Mouse (Mus musculus): ENCODE data around the gene Mfsd4b2. TPM values are rescaled to one million over a fixed set of nuclear protein-coding genes. Genes with fewer than 3 reads are reported as not detected.
"Not testable (repeated sequence)": the region's sequence is repeated elsewhere in the genome, so short reads cannot be mapped to it uniquely, and the experiment has no call there.

Gene Mfsd4b2
- under 1 TPM in 2 of 4 experiments, not detected in 2; 0.16 to 0.39 TPM for total RNA-seq (2022)

GRCm38 (mm10) chr10:39926616-39927139 is at the start of gene Mfsd4b2:
Mfsd4b2 (minus strand) TSS chr10:39926923.
- no peak for DNase-seq (ENCODE audit: low spot score in 2 of 2)

- DNase-seq (ENCODE audit: low spot score in 2 of 2), result no peak
Observed at GRCm38 (mm10) chr10:39975771-39976170, 49.0 kb upstream of the Mfsd4b2 start.

GRCm38 (mm10) chr10:39974982-39975381 is 48.3 kb upstream of the Mfsd4b2 start:
- DNase-seq (ENCODE audit: low spot score in 2 of 2), result no peak

- DNase-seq (ENCODE audit: low spot score in 2 of 2), result no peak
Observed at GRCm38 (mm10) chr10:39967512-39967911, 40.8 kb upstream of the Mfsd4b2 start.

DNA sequence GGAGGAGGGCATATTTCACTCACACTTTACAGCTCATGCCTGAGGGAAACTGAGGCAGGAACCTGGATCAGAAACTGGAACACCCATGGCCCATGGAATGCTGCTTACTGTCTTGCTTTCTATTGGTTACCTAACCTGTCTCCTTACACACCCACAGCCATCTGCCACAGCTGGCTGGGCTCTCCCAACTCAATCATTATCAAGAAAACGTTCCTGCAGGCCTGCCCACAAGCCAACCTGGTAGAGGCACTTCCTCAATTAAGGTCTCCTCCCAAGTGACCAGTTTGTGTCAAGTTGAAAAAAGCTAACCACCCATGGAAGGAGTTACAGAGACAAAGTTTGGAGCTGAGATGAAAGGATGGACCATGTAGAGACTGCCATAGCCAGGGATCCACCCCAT is 35.2 kb upstream of the Mfsd4b2 start:
- no peak for DNase-seq (ENCODE audit: low spot score in 2 of 2)

- peak in 1 of 2 experiments; percentile 4 for DNase-seq (ENCODE audit: low spot score in 2 of 2)
Observed at GRCm38 (mm10) chr10:39960441-39960822, 33.7 kb upstream of the Mfsd4b2 start.

DNA sequence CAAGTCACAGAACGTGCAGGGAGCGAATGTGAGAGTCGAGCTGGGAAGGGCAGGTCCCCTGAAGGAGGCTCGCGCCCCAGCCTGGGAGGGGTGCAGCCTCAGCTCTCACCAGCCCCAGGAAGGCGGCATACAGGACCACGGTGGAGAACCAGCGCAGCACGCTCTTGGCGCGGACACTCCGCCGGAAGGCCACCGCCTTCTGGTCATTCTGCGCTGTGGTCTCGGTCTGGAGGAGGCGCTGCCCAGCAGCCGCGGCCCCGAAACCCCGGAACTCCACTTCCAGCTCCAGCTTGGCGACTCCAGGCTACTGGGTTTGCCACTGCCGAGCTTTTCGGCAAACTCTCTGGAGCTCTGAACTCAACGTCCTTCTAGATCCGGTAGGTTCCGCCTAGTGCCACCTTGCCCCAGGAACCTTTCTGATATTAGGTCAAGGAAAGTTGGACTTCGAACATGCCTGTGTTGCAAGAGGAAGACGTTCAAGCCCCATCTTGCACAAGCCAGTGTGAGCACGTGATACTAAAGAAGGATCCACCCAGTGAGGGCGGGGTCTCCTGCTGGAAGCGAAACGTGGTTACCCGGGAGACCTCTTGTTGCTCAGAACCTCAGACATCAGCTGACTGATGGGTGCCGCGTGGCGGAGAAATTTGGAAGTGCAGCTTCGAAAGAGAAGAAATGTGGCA is 33.2 kb upstream of the Mfsd4b2 start, which contains the start of gene Mfsd4b3:
Gene Mfsd4b3 (minus strand): TSS at position 393 of the 680 bp plus-strand sequence.
- peak; percentile 91 to 93 for DNase-seq (ENCODE audit: low spot score in 2 of 2)

DNA sequence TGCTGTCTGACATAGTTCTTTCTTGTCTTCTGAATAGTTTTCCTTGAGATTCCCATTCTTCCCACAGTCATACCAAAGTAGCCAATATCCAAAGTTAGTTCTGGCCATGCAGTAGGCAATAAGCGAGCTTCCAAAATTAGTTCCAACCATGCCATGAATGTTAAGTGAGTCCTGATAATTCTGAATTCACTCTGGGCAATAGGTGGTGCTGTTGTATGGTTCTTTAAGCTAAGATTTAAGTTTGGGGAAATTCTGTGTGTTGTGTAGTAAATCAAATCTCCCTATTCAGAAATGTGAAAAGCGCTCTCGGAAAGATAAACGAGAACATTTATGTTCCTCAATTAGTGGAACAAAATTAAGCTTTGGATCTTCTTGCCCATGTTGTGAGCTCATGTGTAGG is 31.5 kb upstream of the Mfsd4b2 start:
- no peak for DNase-seq (ENCODE audit: low spot score in 2 of 2)

DNA sequence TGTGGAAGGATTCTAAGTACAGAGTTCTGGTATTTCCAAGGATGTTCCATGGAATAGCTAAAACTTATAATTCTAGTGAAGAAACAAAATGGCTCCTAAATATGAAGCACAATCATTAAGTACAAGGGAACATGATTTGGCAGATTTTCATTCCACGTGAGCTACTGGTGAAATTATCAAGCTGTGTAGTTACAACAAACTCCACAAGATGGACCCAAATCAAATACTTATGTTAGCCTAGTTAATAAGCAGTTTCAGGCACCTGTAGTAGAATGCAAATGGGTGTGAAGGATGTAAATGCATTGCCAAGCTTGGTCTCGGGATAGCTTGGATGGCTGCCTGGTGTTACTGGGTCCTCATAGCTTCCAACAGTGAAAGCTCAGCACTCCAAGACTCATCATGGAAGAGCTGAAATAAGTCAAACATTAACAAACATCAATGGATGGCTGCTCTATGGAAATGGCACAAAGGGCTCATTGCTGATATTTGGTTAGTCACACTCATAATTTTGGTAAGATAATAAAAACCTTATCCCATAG is 29.7 kb upstream of the Mfsd4b2 start:
- DNase-seq (ENCODE audit: low spot score in 2 of 2), result no peak

- no peak for DNase-seq (ENCODE audit: low spot score in 2 of 2)
Observed at GRCm38 (mm10) chr10:39955163-39955562, 28.4 kb upstream of the Mfsd4b2 start.

DNA sequence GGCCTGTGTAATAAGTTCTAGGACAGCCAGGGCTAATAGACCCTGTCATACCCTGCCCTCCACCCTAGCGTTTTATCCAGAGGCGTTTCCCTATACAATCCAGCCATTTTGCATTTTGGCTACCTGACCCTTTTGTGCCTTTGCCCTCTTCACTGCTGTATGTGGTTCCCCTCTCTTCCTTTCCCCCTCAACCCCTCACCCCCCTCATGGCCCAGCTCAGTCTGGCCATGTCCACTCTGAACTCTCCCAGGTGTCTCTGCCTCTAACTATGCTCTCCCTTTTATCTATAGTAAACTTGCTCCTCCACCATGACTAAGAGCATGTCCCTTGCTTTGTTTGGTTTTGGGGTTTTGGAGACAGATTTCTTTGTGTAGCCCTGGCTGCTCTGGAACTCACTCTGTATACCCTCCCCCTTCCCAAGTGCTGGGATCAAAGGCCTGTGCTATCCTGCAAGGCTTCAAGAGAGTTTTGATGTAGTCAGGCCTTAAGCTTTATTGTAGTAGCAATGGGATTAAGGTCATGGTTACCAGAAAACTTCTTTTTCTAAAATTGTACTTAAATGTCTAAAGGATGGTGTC is 22.7 kb upstream of the Mfsd4b2 start:
- DNase-seq (ENCODE audit: low spot score in 2 of 2), result no peak

- not testable (repeated sequence) for DNase-seq (ENCODE audit: low spot score in 2 of 2)
Observed at GRCm38 (mm10) chr10:39947195-39947594, 20.5 kb upstream of the Mfsd4b2 start.

- no peak for DNase-seq (ENCODE audit: low spot score in 2 of 2)
Observed at GRCm38 (mm10) chr10:39936553-39936952, 9.8 kb upstream of the Mfsd4b2 start.

DNA sequence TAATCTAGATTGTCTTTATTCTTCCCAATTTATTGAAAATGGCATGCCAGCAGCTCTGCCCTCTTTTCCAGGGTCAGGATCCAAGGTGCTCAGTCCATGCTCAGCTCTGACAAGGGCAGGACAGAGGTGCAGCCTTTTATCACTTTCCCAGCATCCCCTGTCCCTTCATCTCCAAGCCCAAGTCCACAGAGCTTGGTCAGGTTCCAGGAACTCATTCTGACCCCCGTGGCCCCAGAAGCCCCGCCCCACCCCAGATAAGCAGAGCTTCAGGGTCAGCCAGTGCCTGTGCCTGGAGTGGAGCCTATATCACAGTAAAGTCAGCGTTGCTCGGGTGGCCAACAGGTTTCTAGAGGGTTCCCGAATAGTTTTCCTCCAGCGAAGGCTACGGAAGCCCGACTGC is 2.2 kb downstream of the Mfsd4b2 start:
- not testable (repeated sequence) for DNase-seq (ENCODE audit: low spot score in 2 of 2)

- no peak for DNase-seq (ENCODE audit: low spot score in 2 of 2)
Observed at GRCm38 (mm10) chr10:39912616-39913015, 14.1 kb downstream of the Mfsd4b2 start.

- no peak for DNase-seq (ENCODE audit: low spot score in 2 of 2)
Observed at GRCm38 (mm10) chr10:39908768-39909441, 17.8 kb downstream of the Mfsd4b2 start.

- DNase-seq (ENCODE audit: low spot score in 2 of 2), result no peak
Observed at GRCm38 (mm10) chr10:39906799-39907658, 19.7 kb downstream of the Mfsd4b2 start.

DNA sequence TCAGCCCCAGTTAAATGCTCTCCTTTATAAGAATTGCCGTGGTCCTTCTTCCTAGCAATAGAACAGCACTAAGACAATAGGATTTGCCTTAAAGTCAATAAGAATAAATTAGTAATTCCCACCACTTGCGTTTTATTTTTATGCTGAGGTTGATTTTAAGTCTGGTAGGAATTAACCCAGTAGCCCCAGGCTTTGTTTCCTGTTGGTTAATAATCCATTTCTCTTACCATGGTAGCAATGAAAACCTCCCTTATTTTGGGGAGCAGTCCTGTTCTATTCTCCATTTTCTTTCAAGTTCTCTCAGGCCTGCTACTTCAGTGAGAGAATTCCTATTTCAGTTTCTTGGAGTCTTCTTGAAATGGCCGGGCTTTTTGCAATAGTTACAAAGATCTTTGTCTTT is 22.5 kb downstream of the Mfsd4b2 start:
- no peak for DNase-seq (ENCODE audit: low spot score in 2 of 2)

DNA sequence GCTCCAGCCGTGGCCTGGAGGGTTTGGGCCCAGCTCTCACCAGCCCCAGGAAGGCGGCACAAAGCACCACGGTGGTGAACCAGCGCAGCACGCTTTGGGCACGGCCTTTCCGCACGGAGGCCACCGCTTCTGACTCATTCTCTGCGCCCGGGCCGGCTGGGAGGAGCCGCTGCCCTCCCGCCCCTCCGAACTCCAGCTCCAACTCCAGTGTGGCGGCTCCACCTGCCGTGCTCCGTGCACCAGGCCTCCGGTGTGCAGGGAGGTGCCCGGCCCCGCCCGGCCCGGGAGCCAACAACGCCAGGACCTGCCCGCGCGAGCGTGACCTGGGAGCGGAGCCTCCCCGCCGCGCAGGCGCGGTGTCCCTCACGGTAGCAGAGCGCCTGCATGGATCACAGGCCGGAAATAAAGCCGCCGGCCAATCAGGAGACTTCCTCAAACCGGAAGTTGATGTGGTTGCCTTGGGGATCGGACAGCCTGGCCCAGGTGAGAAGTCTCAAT is 27.8 kb downstream of the Mfsd4b2 start, which contains the start of gene Mfsd4b4:
Gene Mfsd4b4 (minus strand): TSS at position 365 of the 498 bp plus-strand sequence.
- DNase-seq (ENCODE audit: low spot score in 2 of 2), result peak; percentile 79 to 80

GRCm38 (mm10) chr10:39896503-39896902 is 30.2 kb downstream of the Mfsd4b2 start:
- DNase-seq (ENCODE audit: low spot score in 2 of 2), result no peak
